Mouse (Mus musculus): Measurements from ENCODE around the gene Ms4a6c. TPM values are rescaled to one million over a fixed set of nuclear protein-coding genes. Genes with fewer than 3 reads are reported as not detected.
"Not testable (repeated sequence)": the region's sequence is repeated elsewhere in the genome, so short reads cannot be mapped to it uniquely, and the experiment has no call there.

Ms4a6c gene
- polyA plus RNA-seq, 1 experiment from 2014 or later = 2.8 TPM

- H3K4me3 ChIP-seq = no peak overlapping the region
- H3K27me3 ChIP-seq (ENCODE audit: insufficient read depth, poor library complexity, severe bottlenecking) = no peaks in the 10 kb centered on the region
- no peak overlapping the region for H3K27ac ChIP-seq
- H3K36me3 ChIP-seq = no peaks in the 10 kb centered on the region
- no peaks in the 10 kb centered on the region for H3K9me3 ChIP-seq
- DNase-seq (ENCODE audit: low spot score) = no peak
- H3K4me1 ChIP-seq (replicated peaks) = no peaks in the 10 kb centered on the region
- 80% methylated on average over 4 of the region's 4 CpGs for WGBS
These were observed 47.7 kb downstream of the Ms4a6c start for GRCm38 (mm10) chr19:11516845-11517244.

- WGBS = 56% methylated on average over 1 of the region's 1 CpGs
- DNase-seq (ENCODE audit: low spot score); H3K4me3 ChIP-seq; H3K27ac ChIP-seq; H3K4me1 ChIP-seq (replicated peaks); H3K36me3 ChIP-seq; H3K9me3 ChIP-seq; H3K27me3 ChIP-seq (ENCODE audit: insufficient read depth, poor library complexity, severe bottlenecking): not testable (repeated sequence)
These were observed 48.2 kb downstream of the Ms4a6c start for GRCm38 (mm10) chr19:11517373-11517772.

- not testable (repeated sequence) for H3K4me1 ChIP-seq (replicated peaks); H3K27ac ChIP-seq; H3K4me3 ChIP-seq; H3K9me3 ChIP-seq; DNase-seq (ENCODE audit: low spot score); H3K27me3 ChIP-seq (ENCODE audit: insufficient read depth, poor library complexity, severe bottlenecking); H3K36me3 ChIP-seq
- WGBS = 81% methylated on average over 2 of the region's 2 CpGs
These were observed 49.2 kb downstream of the Ms4a6c start for GRCm38 (mm10) chr19:11518356-11518755.

GRCm38 (mm10) chr19:11520146-11520545, 51.0 kb downstream of the Ms4a6c start:
- Histone ChIP-seq H3K27ac (no peak overlapping the region), H3K4me1 (replicated peaks) (no peaks in the 10 kb centered on the region), H3K36me3 (no peaks in the 10 kb centered on the region), H3K27me3 (ENCODE audit: insufficient read depth, poor library complexity, severe bottlenecking) (no peaks in the 10 kb centered on the region), H3K9me3 (no peaks in the 10 kb centered on the region), H3K4me3 (no peak overlapping the region)
- DNase-seq (ENCODE audit: low spot score) = no peak
- 88% methylated on average over 3 of the region's 3 CpGs for WGBS

Other genes starting within 250 kb of the Ms4a6c start
- not detected in 2 replicates for gene Ms4a12, start 236.9 kb upstream of the Ms4a6c start, polyA plus RNA-seq (2016; fragmentation: Nextera tagmentation; extraction: Ambion mirVana)
- not detected in 2 replicates for gene Ms4a1, start 203.1 kb upstream of the Ms4a6c start, polyA plus RNA-seq (2016; fragmentation: Nextera tagmentation; extraction: Ambion mirVana)
- gene Ms4a5, start 185.5 kb upstream of the Ms4a6c start, polyA plus RNA-seq (2016; fragmentation: Nextera tagmentation; extraction: Ambion mirVana) = not detected in 2 replicates
- gene Ms4a14, start 154.9 kb upstream of the Ms4a6c start, polyA plus RNA-seq (2016; fragmentation: Nextera tagmentation; extraction: Ambion mirVana) = 0.08 TPM in 1 of 2 replicates, not detected in the other
- gene Ms4a7, start 133.2 kb upstream of the Ms4a6c start, polyA plus RNA-seq (2016; fragmentation: Nextera tagmentation; extraction: Ambion mirVana) = 0.59 TPM in 1 of 2 replicates, not detected in the other
- 1.1 and 2.1 TPM in 2 replicates for gene Ms4a4a, start 93.8 kb upstream of the Ms4a6c start, polyA plus RNA-seq (2016; fragmentation: Nextera tagmentation; extraction: Ambion mirVana)
- 0.44 TPM in 1 of 2 replicates, not detected in the other for gene Ms4a4c, start 64.6 kb upstream of the Ms4a6c start, polyA plus RNA-seq (2016; fragmentation: Nextera tagmentation; extraction: Ambion mirVana)
- not detected in 2 replicates for gene Ms4a4b, start 25.8 kb upstream of the Ms4a6c start, polyA plus RNA-seq (2016; fragmentation: Nextera tagmentation; extraction: Ambion mirVana)
- not detected in 2 replicates for gene Gm8369, start 16.6 kb downstream of the Ms4a6c start, polyA plus RNA-seq (2016; fragmentation: Nextera tagmentation; extraction: Ambion mirVana)
- 2.5 and 3.5 TPM in 2 replicates for gene Ms4a6b, start 47.1 kb downstream of the Ms4a6c start, polyA plus RNA-seq (2016; fragmentation: Nextera tagmentation; extraction: Ambion mirVana)
- gene Ms4a4d, start 67.4 kb downstream of the Ms4a6c start, polyA plus RNA-seq (2016; fragmentation: Nextera tagmentation; extraction: Ambion mirVana) = 0.39 and 0.72 TPM in 2 replicates
- gene Ms4a6d, start 135.5 kb downstream of the Ms4a6c start, polyA plus RNA-seq (2016; fragmentation: Nextera tagmentation; extraction: Ambion mirVana) = 1.4 and 2.8 TPM in 2 replicates
- gene Ms4a2, start 154.4 kb downstream of the Ms4a6c start, polyA plus RNA-seq (2016; fragmentation: Nextera tagmentation; extraction: Ambion mirVana) = not detected in 2 replicates
- gene Ms4a3, start 171.5 kb downstream of the Ms4a6c start, polyA plus RNA-seq (2016; fragmentation: Nextera tagmentation; extraction: Ambion mirVana) = not detected in 2 replicates
- not detected in 2 replicates for gene Oosp2, start 191.2 kb downstream of the Ms4a6c start, polyA plus RNA-seq (2016; fragmentation: Nextera tagmentation; extraction: Ambion mirVana)
- gene Oosp1, start 221.8 kb downstream of the Ms4a6c start, polyA plus RNA-seq (2016; fragmentation: Nextera tagmentation; extraction: Ambion mirVana) = not detected in 2 replicates
- not detected in 2 replicates for gene Oosp3, start 227.7 kb downstream of the Ms4a6c start, polyA plus RNA-seq (2016; fragmentation: Nextera tagmentation; extraction: Ambion mirVana)